Mouse (Mus musculus) CH12.LX (cell line): ENCODE measurements around the gene Slpi.

Source experiments
- CTCF ChIP-seq, 2 experiments: IDR thresholded peaks in 1 of 2; conservative IDR thresholded peaks in 1 of 2; 2 replicates each; pipeline ENCODE4 v1.5.1; 2011 to 2012; ENCODE audit warnings: low read depth in 2 of 2, low read length in 2 of 2, improper control_type of control experiment in 1 of 2, inconsistent platforms in 1 of 2, mild to moderate bottlenecking in 1 of 2, moderate library complexity in 1 of 2
- ELF1 ChIP-seq: IDR thresholded peaks from 2 replicates; pipeline ENCODE4 v1.6.1; 2014; ENCODE audit warnings: low read depth, mild to moderate bottlenecking, inconsistent platforms, low read length, improper control_type of control experiment
- EP300 ChIP-seq: IDR thresholded peaks from 2 replicates; pipeline ENCODE4 v1.6.1; 2011; ENCODE audit warnings: low read length, improper control_type of control experiment
- KAT2A ChIP-seq: IDR thresholded peaks from 2 replicates; pipeline ENCODE4 v1.6.1; 2012; ENCODE audit warnings: low read length, improper control_type of control experiment, inconsistent platforms; ENCODE audit not compliant: insufficient replicate concordance
- MAFK ChIP-seq: IDR thresholded peaks from 2 replicates; pipeline ENCODE4 v1.6.1; 2011; ENCODE audit warnings: low read length, improper control_type of control experiment; ENCODE audit not compliant: insufficient replicate concordance
- POLR2A ChIP-seq: IDR thresholded peaks from 2 replicates; pipeline ENCODE4 v1.6.1; 2011; ENCODE audit warnings: low read depth, mild to moderate bottlenecking, improper control_type of control experiment, low read length
- TBP ChIP-seq: conservative IDR thresholded peaks from 2 replicates; pipeline ENCODE4 v1.6.1; 2011; ENCODE audit warnings: low read depth, low read length, improper control_type of control experiment

DNA sequence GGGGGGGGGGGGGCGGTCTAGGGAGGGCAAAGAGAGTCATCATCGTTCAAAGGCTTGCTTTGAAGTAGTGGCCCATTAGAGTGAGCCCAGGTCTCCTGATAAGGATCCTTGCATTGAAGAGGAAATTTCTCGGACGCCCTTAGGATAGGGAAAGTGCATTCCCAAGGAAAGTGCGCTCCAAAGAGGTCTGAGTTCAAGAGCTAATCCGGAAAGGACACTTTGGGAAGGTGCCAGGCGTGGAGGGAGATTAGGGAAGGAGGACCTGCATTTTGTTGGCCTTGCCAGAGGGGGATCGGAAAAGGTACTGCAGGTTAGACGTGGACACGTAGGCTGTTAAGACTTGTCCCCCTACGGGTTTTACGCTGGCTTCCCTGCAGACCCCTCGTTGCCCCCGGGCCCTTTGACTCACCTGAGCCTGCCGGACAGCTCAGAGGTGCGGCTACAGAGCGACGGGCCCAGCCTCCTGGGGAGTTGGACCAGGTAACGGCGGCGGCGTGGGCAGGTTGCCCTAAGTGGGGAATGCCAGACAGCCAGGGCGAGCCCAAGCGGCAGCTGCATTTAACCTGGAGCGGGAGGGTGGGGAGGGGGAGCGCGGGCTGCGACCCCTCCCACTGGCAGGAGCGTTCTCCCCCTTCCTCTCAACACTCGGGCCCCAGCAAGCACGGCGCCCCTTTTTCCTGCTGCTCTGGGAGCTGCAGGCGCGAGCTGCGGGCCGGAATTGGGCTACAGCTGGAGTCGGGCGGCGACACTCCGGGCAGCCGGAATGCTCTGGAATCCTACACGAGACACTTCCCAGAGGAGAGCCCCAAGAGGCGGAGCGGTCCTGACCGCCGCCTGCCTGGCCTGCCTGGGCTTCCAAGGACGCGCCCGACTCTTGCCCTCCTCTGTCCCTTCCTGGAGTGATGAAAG is 15.4 kb upstream of the Slpi start:
- TF ChIP-seq POLR2A (no peak), EP300 (no peak), MAFK (no peak), TBP (no peak), CTCF (conservative IDR thresholded peaks at IDR 0.05 in 1 of 2, IDR thresholded peaks at IDR 0.05 in 1 of 2; ENCODE audit: low read depth in 2 of 2, low read length in 2 of 2) (no peak), KAT2A (no peak), ELF1 (no peak)
